Mouse (Mus musculus): ENCODE results near the gene Camk2g. TPM values are rescaled to one million over a fixed set of nuclear protein-coding genes. Genes with fewer than 3 reads are reported as not detected.

The Camk2g gene
- polyA plus RNA-seq, 1 experiment: 74.2 TPM

GRCm38 (mm10) chr14:20772808-20773207 lies 21.1 kb downstream of the Camk2g start:
- Histone ChIP-seq H3K79me3 (ENCODE audit: low read depth) (peaks cover 63% of the 10 kb centered on the region), H3K79me2 (ENCODE audit: control insufficient read depth, insufficient read depth) (peaks cover 87% of the 10 kb centered on the region), H3ac (ENCODE audit: control insufficient read depth, insufficient read length, low read depth) (no peak overlapping the region), H3K4me3 (ENCODE audit: insufficient read depth, poor library complexity, severe bottlenecking) (no peak overlapping the region), H3K36me3 (ENCODE audit: control insufficient read depth, insufficient read depth) (peaks cover 90% of the 10 kb centered on the region), H3K27me3 (ENCODE audit: control insufficient read depth, insufficient read depth, insufficient read length) (no peaks in the 10 kb centered on the region)
- TF ChIP-seq MYOD1 (IDR thresholded peaks at IDR 0.05; ENCODE audit: control insufficient read depth, insufficient read length, low read depth) (no peak), USF1 (IDR thresholded peaks at IDR 0.05; ENCODE audit: low read depth) (no peak), CTCF (IDR thresholded peaks at IDR 0.05; ENCODE audit: control insufficient read depth, insufficient read depth, insufficient read length) (no peak), MYOG (IDR thresholded peaks at IDR 0.05; ENCODE audit: control insufficient read depth, extremely low read depth, insufficient read length) (no peak), CEBPB (IDR thresholded peaks at IDR 0.05; ENCODE audit: low read depth) (no peak), FOSL1 (IDR thresholded peaks at IDR 0.05; ENCODE audit: insufficient read depth, low read length, poor library complexity, severe bottlenecking) (no peak), MAX (IDR thresholded peaks at IDR 0.05) (no peak)

GRCm38 (mm10) chr14:20771941-20772340 lies 21.9 kb downstream of the Camk2g start:
- TF ChIP-seq MYOG (IDR thresholded peaks at IDR 0.05; ENCODE audit: control insufficient read depth, extremely low read depth, insufficient read length): no peak
- no peak for TF ChIP-seq USF1 (IDR thresholded peaks at IDR 0.05; ENCODE audit: low read depth)
- no peak for TF ChIP-seq MAX (IDR thresholded peaks at IDR 0.05)
- no peak for TF ChIP-seq CTCF (IDR thresholded peaks at IDR 0.05; ENCODE audit: control insufficient read depth, insufficient read depth, insufficient read length)
- TF ChIP-seq CEBPB (IDR thresholded peaks at IDR 0.05; ENCODE audit: low read depth): no peak
- TF ChIP-seq FOSL1 (IDR thresholded peaks at IDR 0.05; ENCODE audit: insufficient read depth, low read length, poor library complexity, severe bottlenecking): no peak
- no peak for TF ChIP-seq MYOD1 (IDR thresholded peaks at IDR 0.05; ENCODE audit: control insufficient read depth, insufficient read length, low read depth)
- Histone ChIP-seq H3K4me3 (ENCODE audit: insufficient read depth, poor library complexity, severe bottlenecking) (no peak overlapping the region), H3K79me3 (ENCODE audit: low read depth) (peaks cover 59% of the 10 kb centered on the region), H3K27me3 (ENCODE audit: control insufficient read depth, insufficient read depth, insufficient read length) (no peaks in the 10 kb centered on the region), H3ac (ENCODE audit: control insufficient read depth, insufficient read length, low read depth) (no peak overlapping the region), H3K36me3 (ENCODE audit: control insufficient read depth, insufficient read depth) (peaks cover 90% of the 10 kb centered on the region), H3K79me2 (ENCODE audit: control insufficient read depth, insufficient read depth) (peaks cover 78% of the 10 kb centered on the region)

GRCm38 (mm10) chr14:20768581-20768980 lies 25.3 kb downstream of the Camk2g start:
- Histone ChIP-seq H3K27me3 (ENCODE audit: control insufficient read depth, insufficient read depth, insufficient read length) (no peaks in the 10 kb centered on the region), H3K4me3 (ENCODE audit: insufficient read depth, poor library complexity, severe bottlenecking) (no peak overlapping the region), H3ac (ENCODE audit: control insufficient read depth, insufficient read length, low read depth) (no peak overlapping the region), H3K36me3 (ENCODE audit: control insufficient read depth, insufficient read depth) (peaks cover 76% of the 10 kb centered on the region), H3K79me2 (ENCODE audit: control insufficient read depth, insufficient read depth) (peaks cover 58% of the 10 kb centered on the region), H3K79me3 (ENCODE audit: low read depth) (peaks cover 31% of the 10 kb centered on the region)
- TF ChIP-seq CEBPB (IDR thresholded peaks at IDR 0.05; ENCODE audit: low read depth) (no peak), MYOG (IDR thresholded peaks at IDR 0.05; ENCODE audit: control insufficient read depth, extremely low read depth, insufficient read length) (no peak), USF1 (IDR thresholded peaks at IDR 0.05; ENCODE audit: low read depth) (no peak), MAX (IDR thresholded peaks at IDR 0.05) (no peak), FOSL1 (IDR thresholded peaks at IDR 0.05; ENCODE audit: insufficient read depth, low read length, poor library complexity, severe bottlenecking) (no peak), CTCF (IDR thresholded peaks at IDR 0.05; ENCODE audit: control insufficient read depth, insufficient read depth, insufficient read length) (no peak), MYOD1 (IDR thresholded peaks at IDR 0.05; ENCODE audit: control insufficient read depth, insufficient read length, low read depth) (no peak)

GRCm38 (mm10) chr14:20767936-20768335 lies 26.0 kb downstream of the Camk2g start:
- H3K36me3 ChIP-seq (ENCODE audit: control insufficient read depth, insufficient read depth): peaks cover 77% of the 10 kb centered on the region
- H3K79me2 ChIP-seq (ENCODE audit: control insufficient read depth, insufficient read depth): peaks cover 56% of the 10 kb centered on the region
- H3K79me3 ChIP-seq (ENCODE audit: low read depth): peaks cover 26% of the 10 kb centered on the region
- no peaks in the 10 kb centered on the region for H3K27me3 ChIP-seq (ENCODE audit: control insufficient read depth, insufficient read depth, insufficient read length)
- no peak overlapping the region for H3K4me3 ChIP-seq (ENCODE audit: insufficient read depth, poor library complexity, severe bottlenecking)
- TF ChIP-seq CEBPB (IDR thresholded peaks at IDR 0.05; ENCODE audit: low read depth): no peak
- no peak for TF ChIP-seq CTCF (IDR thresholded peaks at IDR 0.05; ENCODE audit: control insufficient read depth, insufficient read depth, insufficient read length)
- no peak for TF ChIP-seq USF1 (IDR thresholded peaks at IDR 0.05; ENCODE audit: low read depth)
- TF ChIP-seq MYOD1 (IDR thresholded peaks at IDR 0.05; ENCODE audit: control insufficient read depth, insufficient read length, low read depth): no peak
- no peak for TF ChIP-seq MYOG (IDR thresholded peaks at IDR 0.05; ENCODE audit: control insufficient read depth, extremely low read depth, insufficient read length)
- no peak for TF ChIP-seq MAX (IDR thresholded peaks at IDR 0.05)
- no peak for TF ChIP-seq FOSL1 (IDR thresholded peaks at IDR 0.05; ENCODE audit: insufficient read depth, low read length, poor library complexity, severe bottlenecking)
- H3ac ChIP-seq (ENCODE audit: control insufficient read depth, insufficient read length, low read depth): no peak overlapping the region

- H3K36me3 ChIP-seq (ENCODE audit: control insufficient read depth, insufficient read depth): peaks cover 79% of the 10 kb centered on the region
- peak overlapping the region; percentile 34 for H3ac ChIP-seq (ENCODE audit: control insufficient read depth, insufficient read length, low read depth)
- no peak overlapping the region for H3K4me3 ChIP-seq (ENCODE audit: insufficient read depth, poor library complexity, severe bottlenecking)
- TF ChIP-seq CTCF (IDR thresholded peaks at IDR 0.05; ENCODE audit: control insufficient read depth, insufficient read depth, insufficient read length) (peak; percentile 92), USF1 (IDR thresholded peaks at IDR 0.05; ENCODE audit: low read depth) (no peak), FOSL1 (IDR thresholded peaks at IDR 0.05; ENCODE audit: insufficient read depth, low read length, poor library complexity, severe bottlenecking) (peak; percentile 71), MAX (IDR thresholded peaks at IDR 0.05) (peak; percentile 70), MYOD1 (IDR thresholded peaks at IDR 0.05; ENCODE audit: control insufficient read depth, insufficient read length, low read depth) (no peak)
- no peaks in the 10 kb centered on the region for H3K27me3 ChIP-seq (ENCODE audit: control insufficient read depth, insufficient read depth, insufficient read length)
- H3K79me3 ChIP-seq (ENCODE audit: low read depth): peaks cover 10% of the 10 kb centered on the region
- H3K79me2 ChIP-seq (ENCODE audit: control insufficient read depth, insufficient read depth): peaks cover 38% of the 10 kb centered on the region
Measured at GRCm38 (mm10) chr14:20765642-20766258, 28.1 kb downstream of the Camk2g start.
